In genomic region chr1:93608696-93609245, GRCm38 (mm10) we compare ENCODE assay signal across 1 mouse cellular context.
TF ChIP-seq lines count a peak whose summit lies in the region.

No protein-coding gene starts in this region.

TF ChIP-seq in MEL, 35 proteins besides CTCF, POLR2A, EP300 and RAD21 (continued from another document):
- no peak for TF ChIP-seq NELFE (IDR thresholded peaks at IDR 0.05; ENCODE audit: low read depth, low read length)
